Mouse (Mus musculus) liver, adult 2 months (tissue): ENCODE data around the gene Elmo2.

ENCODE experiments used
- CTCF ChIP-seq: fragments of 200-500 bp; IDR thresholded peaks from 2 replicates; pipeline ENCODE4 v1.5.1; 2011; ENCODE audit warnings: low read depth, low read length, control low read depth
- POLR2A ChIP-seq: fragments of 200-500 bp; IDR thresholded peaks from 2 replicates; pipeline ENCODE4 v1.6.1; 2011; ENCODE audit warnings: low read length, control low read depth; ENCODE audit not compliant: insufficient read depth; ENCODE audit errors: extremely low read depth

GRCm38 (mm10) chr2:165271326-165271725, 55.0 kb downstream of the Elmo2 start:
- TF ChIP-seq CTCF (no peak), POLR2A (no peak)
